Mouse (Mus musculus) layer of hippocampus, adult 8-10 months (tissue): ENCODE measurements around the gene Vmn2r55. TPM values are rescaled to one million over a fixed set of nuclear protein-coding genes. Genes with fewer than 3 reads are reported as not detected.
"Not testable (repeated sequence)": the region's sequence is repeated elsewhere in the genome, so short reads cannot be mapped to it uniquely, and the experiment has no call there.

Source experiments
- DNase-seq, 2 experiments: peaks; one replicate each; pipeline ENCODE4 v3.0.0; 2022; ENCODE audit warnings: low spot score in 2 of 2
- total RNA-seq, 4 experiments: library from RNA; stranded (reverse); gene quantifications; 2 replicates each; pipeline ENCODE4 v1.2.4; 2022

The Vmn2r55 gene
- total RNA-seq = not detected

DNA sequence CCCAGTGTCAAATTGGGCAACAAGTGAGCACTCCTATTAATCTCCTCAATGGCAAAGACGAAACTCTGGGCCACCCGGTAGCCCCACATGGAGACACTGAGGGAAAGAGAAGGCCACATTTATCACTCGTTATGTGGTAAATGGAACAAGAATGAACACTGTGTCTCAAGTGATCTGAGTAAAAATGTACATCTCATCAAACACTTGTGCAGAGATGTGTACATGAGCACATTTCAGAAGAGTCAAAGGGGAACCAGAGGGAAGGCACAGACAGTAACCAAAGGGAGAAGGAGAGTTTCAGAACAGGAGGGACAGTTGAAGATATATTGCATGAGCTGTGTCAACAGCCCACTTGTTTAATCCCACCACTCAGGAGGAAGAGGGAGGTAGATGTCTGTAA, at the start of gene Vmn2r55:
Gene Vmn2r55, minus strand, starts transcription at position 101 of the 400 bp plus-strand sequence.
- DNase-seq = not testable (repeated sequence)

DNA sequence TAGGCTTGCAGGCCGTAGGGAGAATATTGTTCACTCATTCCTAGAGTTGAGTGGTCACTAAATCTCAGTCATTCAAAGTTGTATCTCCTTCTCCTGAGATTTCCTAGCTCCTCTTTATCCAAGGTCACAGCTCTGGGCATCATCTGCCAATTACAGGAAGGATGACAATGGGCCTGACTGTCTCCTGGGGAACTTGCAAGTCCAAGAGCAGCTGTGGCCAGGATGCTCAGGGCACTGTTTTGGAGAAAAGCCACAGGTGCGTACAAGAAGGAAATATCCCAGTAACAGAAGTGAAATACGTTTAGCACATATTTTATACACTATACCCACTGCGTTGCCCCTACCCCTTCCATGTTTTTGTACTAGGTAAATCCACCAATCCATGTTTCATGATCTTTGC, 44.6 kb downstream of the Vmn2r55 start, which contains the start of gene Vmn2r54:
Gene Vmn2r54, minus strand, starts transcription at position 101 of the 400 bp plus-strand sequence.
- not testable (repeated sequence) for DNase-seq

DNA sequence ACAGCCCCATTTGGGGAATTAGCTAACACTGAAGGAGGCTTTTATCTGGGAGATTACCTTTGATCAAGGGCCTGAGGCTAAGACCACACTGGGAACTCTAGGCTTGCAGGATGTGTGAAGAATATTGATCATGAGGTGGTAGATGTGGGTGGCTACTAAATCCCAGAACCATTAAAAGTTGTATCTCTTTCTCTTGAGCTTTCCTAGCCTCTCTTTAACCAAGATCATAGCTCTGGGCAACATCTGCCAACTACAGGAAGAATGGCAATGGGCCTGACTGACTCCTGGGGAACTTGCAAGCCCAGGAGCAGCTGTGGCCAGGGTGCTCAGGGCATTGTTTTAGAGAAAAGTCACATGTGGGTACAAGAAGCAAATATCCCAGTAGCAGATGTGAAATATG, 76.1 kb downstream of the Vmn2r55 start, which contains the start of gene Vmn2r53:
Gene Vmn2r53, minus strand, starts transcription at position 101 of the 400 bp plus-strand sequence.
- DNase-seq = no peak

Other genes starting within 250 kb of the Vmn2r55 start
- 10 to 100 TPM; 12.8 to 17.2 (median 13.5) TPM for gene Zfp606, start 206.7 kb downstream of the Vmn2r55 start, total RNA-seq
- gene 2900092C05Rik, start 172.5 kb downstream of the Vmn2r55 start, total RNA-seq = not detected
- under 1 TPM; 0.04 to 0.10 (median 0.05) TPM for gene Vmn2r53, start 76.2 kb downstream of the Vmn2r55 start, total RNA-seq
- not detected for gene Vmn2r54, start 44.7 kb downstream of the Vmn2r55 start, total RNA-seq
- gene Vmn2r56, start 50.0 kb upstream of the Vmn2r55 start, total RNA-seq = under 1 TPM in 2 of 4 experiments, not detected in 2; 0.05 to 0.08 TPM
- gene Zscan18, start 118.6 kb upstream of the Vmn2r55 start, total RNA-seq = 10 to 100 TPM; 21.6 to 35.9 (median 28.0) TPM
- 10 to 100 TPM; 22.6 to 31.3 (median 25.8) TPM for gene Zfp329, start 133.9 kb upstream of the Vmn2r55 start, total RNA-seq
- gene Zfp110, start 149.8 kb upstream of the Vmn2r55 start, total RNA-seq = 10 to 100 TPM; 14.0 to 18.0 (median 15.9) TPM
- gene Zfp128, start 196.2 kb upstream of the Vmn2r55 start, total RNA-seq = 1 to 10 TPM; 6.6 to 8.3 (median 7.4) TPM
- gene Zscan22, start 212.8 kb upstream of the Vmn2r55 start, total RNA-seq = 10 to 100 TPM; 14.0 to 20.3 (median 15.1) TPM
- gene Rps5, start 237.3 kb upstream of the Vmn2r55 start, total RNA-seq = 100 to 1,000 TPM; 383 to 519 (median 436) TPM
- 1 to 10 TPM in 1 of 4 experiments, under 1 TPM in 3; 0.77 to 1.4 (median 0.92) TPM for gene Rnf225, start 242.4 kb upstream of the Vmn2r55 start, total RNA-seq